Mouse (Mus musculus): ENCODE results near the gene Cdc45. TPM values are rescaled to one million over a fixed set of nuclear protein-coding genes. Genes with fewer than 3 reads are reported as not detected.

Gene Cdc45
- total RNA-seq, 2 experiments from 2014 or later, result 1.6 to 1.7 TPM

DNA sequence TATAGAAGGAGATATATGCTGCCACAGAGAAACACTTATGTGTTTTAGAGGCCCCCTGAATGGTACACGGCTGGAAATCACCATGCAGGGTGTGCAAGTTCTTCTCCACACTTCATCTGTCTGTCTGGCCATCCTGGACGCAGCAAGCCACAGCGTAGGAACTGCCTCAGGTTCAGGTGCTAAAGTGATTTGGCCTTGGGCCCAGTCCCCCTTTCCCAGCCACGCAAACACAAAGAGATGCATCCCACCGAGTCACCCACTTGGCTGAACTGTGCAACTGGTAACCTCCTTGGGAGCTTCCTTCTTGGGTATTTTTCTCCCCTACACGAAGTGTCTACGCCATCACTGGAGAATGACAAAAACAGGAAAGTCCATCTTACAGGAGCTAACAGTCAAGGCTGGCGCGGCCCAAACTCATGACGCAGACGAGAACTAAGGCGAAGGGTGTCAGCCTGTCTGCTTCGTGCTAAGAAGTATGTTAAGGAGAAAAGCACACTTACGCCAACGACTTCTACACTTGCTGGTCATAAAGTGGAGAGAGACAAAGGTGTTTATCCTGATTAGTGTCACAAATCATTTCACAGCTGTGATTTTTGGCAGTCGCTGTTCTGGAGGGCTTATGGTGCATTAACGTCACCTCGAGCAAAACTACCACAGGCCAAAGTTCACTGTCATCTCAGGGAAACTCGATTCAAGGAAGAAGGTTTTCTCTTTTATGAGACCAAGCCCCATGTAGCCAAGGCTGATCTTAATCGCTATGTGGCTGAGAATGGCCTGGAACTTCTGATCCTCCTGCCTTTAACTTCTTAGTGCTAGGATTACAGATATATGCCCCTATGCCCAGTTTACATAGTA is 65.3 kb downstream of the Cdc45 start:
- intact Hi-C loops (cut with DNase I), result loop anchor here (5.0 kb wide), 1 partner anchor 44 kb away; no protein-coding TSS in a partner anchor
- no peak for DNase-seq (ENCODE audit: low spot score in 2 of 2)

GRCm38 (mm10) chr16:18738303-18738702 is 73.5 kb downstream of the Cdc45 start:
- DNase-seq (ENCODE audit: low spot score in 2 of 2), result no peak
- intact Hi-C loops (cut with DNase I), result no loop called here

DNA sequence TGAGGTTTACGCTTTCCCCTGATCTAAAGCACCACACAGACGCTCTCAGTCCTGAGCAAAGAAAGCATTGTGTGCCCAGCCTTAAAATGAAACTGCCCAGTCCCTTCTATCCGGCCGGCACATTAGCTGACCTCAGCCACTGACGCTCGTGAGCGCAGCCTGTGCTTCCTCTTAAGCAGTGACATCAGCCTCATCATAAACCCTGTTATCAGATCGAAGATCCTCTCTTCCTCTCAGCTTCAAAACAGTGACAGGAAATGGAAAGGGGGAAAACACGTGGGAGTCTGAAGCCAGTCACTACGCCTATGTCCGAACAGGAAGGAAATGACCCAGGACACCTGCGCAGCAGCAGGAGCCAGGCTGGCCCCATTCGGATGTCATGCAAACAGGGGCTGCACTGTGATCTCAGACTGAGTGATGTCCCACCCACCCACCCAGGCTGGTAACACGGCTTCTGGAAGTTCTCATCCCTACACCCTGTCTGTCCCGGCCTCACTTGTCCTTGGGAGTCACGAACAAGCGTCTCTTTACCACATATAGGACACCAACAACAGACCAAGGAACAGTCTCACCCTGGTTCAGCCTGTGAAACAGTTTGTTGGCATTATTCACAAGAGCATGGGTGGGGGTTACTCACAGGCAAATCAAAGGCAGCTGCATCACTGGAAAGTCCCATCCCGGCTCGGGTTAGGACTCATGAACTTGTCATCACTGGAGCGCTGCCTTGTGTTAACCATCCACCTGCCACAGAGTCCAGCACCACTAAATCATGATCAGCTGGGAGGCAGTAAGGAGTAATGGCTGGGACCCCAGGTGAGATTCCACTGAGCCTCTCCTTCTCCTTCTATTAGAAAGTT is 78.5 kb downstream of the Cdc45 start:
- no peak for DNase-seq (ENCODE audit: low spot score in 2 of 2)
- intact Hi-C loops (cut with DNase I), result loop anchor here (5.0 kb wide), 1 partner anchor 44 kb away; the partner anchor contains the start of gene Cldn5

GRCm38 (mm10) chr16:18730640-18731039 is 81.1 kb downstream of the Cdc45 start:
- no peak for DNase-seq (ENCODE audit: low spot score in 2 of 2)
- intact Hi-C loops (cut with DNase I), result loop anchor here (5.0 kb wide), 1 partner anchor 47 kb away; the partner anchor contains the start of gene Cldn5

Other genes with a start within 250 kb of the Cdc45 start
- 1 to 10 TPM in 1 of 2 experiments, under 1 TPM in 1; 0.96 to 1.5 TPM for gene Tbx1, start 221.3 kb downstream of the Cdc45 start, total RNA-seq (2021)
- 1 to 10 TPM; 1.4 to 2.6 TPM for gene Gp1bb, start 189.6 kb downstream of the Cdc45 start, total RNA-seq (2021)
- 100 to 1,000 TPM; 258 to 268 TPM for gene Gm49601, start 185.6 kb downstream of the Cdc45 start, total RNA-seq (2021)
- 100 to 1,000 TPM; 961 to 977 TPM for gene Sept5, start 182.0 kb downstream of the Cdc45 start, total RNA-seq (2021)
- 10 to 100 TPM; 51.1 to 67.2 TPM for gene Cldn5, start 35.1 kb downstream of the Cdc45 start, total RNA-seq (2021)
- gene Ufd1, start 208 bp downstream of the Cdc45 start, total RNA-seq (2021), result 10 to 100 TPM; 87.2 to 96.9 TPM
- 10 to 100 TPM; 24.4 to 24.6 TPM for gene 2510002D24Rik, start 24.6 kb upstream of the Cdc45 start, total RNA-seq (2021)
- gene Gm28539, start 24.6 kb upstream of the Cdc45 start, total RNA-seq (2021), result 1 to 10 TPM in 1 of 2 experiments, under 1 TPM in 1; 0.98 to 1.7 TPM
- gene Mrpl40, start 64.9 kb upstream of the Cdc45 start, total RNA-seq (2021), result 10 to 100 TPM; 37.9 to 38.9 TPM
- gene Hira, start 65.0 kb upstream of the Cdc45 start, total RNA-seq (2021), result 10 to 100 TPM; 74.3 to 84.6 TPM

Measured in left cerebral cortex, postnatal 25 days (tissue).